Mouse (Mus musculus) ovary, postnatal 14 days (tissue): ENCODE data around the gene Ryr3.

ENCODE experiments used
- DNase-seq: peaks from one replicate; pipeline ENCODE4 v3.0.0; 2022; ENCODE audit warnings: low spot score

Ryr3 gene

DNA sequence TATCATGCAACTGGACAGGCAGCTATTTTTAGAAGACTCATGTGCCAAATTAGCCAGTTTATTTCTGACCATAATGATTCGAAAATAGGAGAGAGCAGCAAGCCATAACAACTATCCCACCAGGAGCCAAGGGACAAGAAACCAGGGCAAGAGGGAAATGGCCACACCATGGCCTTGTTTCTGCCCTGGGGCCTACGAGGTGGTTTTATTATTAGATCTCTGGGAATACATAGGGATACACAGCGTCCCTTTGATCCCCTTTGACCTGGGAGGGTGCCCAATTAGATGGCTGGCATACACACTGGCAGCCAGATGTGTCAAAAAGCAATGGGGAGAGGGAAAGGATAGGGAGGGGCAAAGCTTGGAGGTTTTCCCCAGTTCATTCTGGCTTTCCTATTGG, 563.1 kb downstream of the Ryr3 start:
- DNase-seq = no peak

DNA sequence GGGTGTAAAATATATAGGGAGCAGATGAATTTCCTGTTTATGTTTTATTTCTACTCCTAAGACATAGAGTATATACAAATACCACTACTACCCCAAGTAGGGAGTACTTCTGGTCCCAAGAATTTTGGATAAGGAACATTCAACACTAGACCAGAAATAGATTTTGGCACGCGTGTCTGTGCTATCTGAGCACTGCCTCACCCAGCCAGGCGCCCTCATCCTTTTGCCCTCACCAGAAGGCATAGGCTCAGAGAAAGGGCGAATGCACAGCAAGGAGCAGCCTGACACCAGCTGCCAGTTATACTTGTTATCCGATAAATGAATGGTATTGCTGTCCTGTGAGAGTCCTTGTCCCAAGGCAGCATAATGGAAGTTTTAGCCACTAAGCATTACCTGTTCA, 579.7 kb downstream of the Ryr3 start:
- DNase-seq = no peak

DNA sequence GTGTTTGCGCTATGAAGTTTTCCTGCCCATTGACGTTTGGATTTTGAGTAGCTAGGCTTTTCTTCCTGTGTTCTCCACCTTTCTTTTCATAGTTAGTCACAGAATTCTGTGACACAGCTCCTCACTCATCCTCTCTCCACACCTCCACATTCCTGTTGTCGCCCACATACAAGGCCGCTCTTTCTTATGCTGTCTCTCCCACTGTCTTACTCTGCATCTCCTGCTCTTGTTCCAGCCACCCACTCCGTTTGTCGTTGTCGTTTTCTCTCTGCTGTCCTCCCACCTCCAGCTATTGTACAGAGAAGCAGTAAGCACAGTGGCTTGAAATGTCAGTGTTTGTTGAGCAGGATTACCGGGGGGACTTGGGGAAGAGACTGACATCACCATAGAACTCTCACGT, 584.4 kb downstream of the Ryr3 start:
- no peak for DNase-seq

GRCm38 (mm10) chr2:112630669-112631068, 586.2 kb downstream of the Ryr3 start:
- no peak for DNase-seq

DNA sequence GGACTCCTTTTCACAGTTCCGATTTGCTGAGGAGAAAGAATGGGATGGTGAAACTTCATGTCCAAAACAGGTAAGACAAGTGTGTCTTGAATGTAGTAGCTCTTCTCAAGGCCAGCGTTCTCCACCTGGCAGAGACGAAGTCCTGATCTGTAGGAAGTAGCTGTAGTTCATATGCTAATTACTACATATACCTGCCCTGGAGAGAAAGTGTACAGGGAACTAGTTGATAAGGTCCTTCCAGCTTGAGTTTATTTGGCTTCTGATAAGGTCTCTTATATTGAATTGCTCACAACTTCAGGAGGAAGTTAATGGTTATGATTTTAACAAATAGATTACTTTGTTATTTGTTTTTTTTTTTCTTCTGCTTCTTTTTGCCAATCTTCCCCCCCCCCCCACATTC, 591.7 kb downstream of the Ryr3 start:
- DNase-seq = no peak

GRCm38 (mm10) chr2:112617206-112617605, 599.7 kb downstream of the Ryr3 start:
- no peak for DNase-seq

GRCm38 (mm10) chr2:112614375-112614774, 602.5 kb downstream of the Ryr3 start:
- DNase-seq = no peak

- no peak for DNase-seq
These were observed 604.3 kb downstream of the Ryr3 start for GRCm38 (mm10) chr2:112612628-112613027.

GRCm38 (mm10) chr2:112606536-112606935, 610.4 kb downstream of the Ryr3 start:
- no peak for DNase-seq

GRCm38 (mm10) chr2:112602487-112602886, 614.4 kb downstream of the Ryr3 start:
- DNase-seq = no peak

GRCm38 (mm10) chr2:112600222-112600621, 616.7 kb downstream of the Ryr3 start:
- DNase-seq = no peak

DNA sequence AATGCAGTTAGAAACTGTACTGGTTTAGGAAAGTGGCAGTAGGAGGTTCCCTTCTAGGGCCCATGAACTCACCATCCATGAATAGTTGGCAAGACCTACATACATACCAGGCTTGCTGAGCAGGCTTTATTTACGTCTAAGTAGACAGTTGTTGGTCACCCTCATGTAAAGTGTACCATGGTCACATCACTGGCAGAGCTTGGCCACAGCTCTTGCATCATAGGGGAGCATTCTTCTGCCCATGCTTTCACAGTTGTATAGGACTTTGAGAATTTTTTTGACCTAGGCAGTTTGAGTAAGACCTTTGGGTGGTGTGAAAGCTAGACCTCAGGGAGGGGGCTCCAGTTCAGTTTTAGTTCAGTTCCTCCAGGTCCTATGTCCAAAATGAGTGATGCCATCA, 619.8 kb downstream of the Ryr3 start:
- DNase-seq = no peak

- DNase-seq = no peak
These were observed 620.5 kb downstream of the Ryr3 start for GRCm38 (mm10) chr2:112596415-112596814.

- no peak for DNase-seq
These were observed 621.1 kb downstream of the Ryr3 start for GRCm38 (mm10) chr2:112595807-112596206.

GRCm38 (mm10) chr2:112593781-112594180, 623.1 kb downstream of the Ryr3 start:
- DNase-seq = no peak

DNA sequence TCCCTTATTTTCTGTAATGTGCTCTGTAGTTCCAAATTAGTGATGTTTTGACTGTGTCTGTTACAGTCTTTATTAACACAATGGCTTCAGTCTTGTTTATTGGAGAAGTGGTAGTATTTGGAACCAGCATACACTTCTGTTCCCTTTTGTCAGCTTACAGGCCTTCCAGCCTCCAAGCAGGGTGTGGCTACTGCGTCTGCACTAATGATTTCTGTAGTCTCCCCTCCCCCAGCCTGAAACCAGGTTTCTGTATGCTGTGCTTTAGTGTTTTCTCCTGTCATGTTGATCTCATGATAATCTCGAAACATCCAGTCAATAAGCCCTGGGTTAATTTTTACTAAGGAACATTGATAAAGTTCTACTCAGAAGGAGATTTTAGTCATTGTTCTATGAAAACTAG, 623.6 kb downstream of the Ryr3 start:
- DNase-seq = no peak

GRCm38 (mm10) chr2:112591451-112591871, 625.4 kb downstream of the Ryr3 start:
- peak; percentile 11 for DNase-seq

GRCm38 (mm10) chr2:112590985-112591384, 625.9 kb downstream of the Ryr3 start:
- DNase-seq = no peak
